Mouse (Mus musculus) lung, adult 2 months (tissue): Measurements from ENCODE around the gene Pdcd7.

Source experiments
- CTCF ChIP-seq: fragments of 200-500 bp; IDR thresholded peaks from 2 replicates; pipeline ENCODE4 v1.5.1; 2011; ENCODE audit warnings: mild to moderate bottlenecking, low read length, control low read depth; ENCODE audit not compliant: insufficient read depth
- POLR2A ChIP-seq: fragments of 200-500 bp; IDR thresholded peaks from 2 replicates; pipeline ENCODE4 v1.6.1; 2011; ENCODE audit warnings: low read depth, mild to moderate bottlenecking, control low read depth, low read length, borderline replicate concordance; ENCODE audit errors: extremely low read depth

DNA sequence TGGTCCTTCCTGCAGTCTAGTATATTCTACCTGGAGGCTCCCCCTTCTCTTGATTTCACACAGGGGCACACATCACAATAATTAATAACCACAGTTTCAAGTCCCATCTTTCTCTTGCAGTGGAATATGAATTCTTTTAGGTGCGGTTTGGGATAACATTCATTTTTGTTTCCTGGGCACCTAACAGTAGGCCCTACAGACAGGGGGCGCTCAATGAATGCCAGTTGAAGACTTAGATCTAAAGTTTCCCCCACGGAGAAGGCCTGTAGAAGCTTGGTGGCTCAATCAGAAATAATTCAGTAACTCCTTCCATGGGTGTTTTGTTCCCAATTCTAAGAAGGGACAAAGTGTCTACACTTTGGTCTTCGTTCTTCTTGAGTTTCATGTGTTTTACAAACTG is 26.5 kb downstream of the Pdcd7 start:
- TF ChIP-seq CTCF (0 out of 2 replicates have a peak, but pooled peaks have one; percentile 15), POLR2A (no peak)
